Comparison of ENCODE assay signal across 20 mouse cellular contexts in the genomic region with DNA sequence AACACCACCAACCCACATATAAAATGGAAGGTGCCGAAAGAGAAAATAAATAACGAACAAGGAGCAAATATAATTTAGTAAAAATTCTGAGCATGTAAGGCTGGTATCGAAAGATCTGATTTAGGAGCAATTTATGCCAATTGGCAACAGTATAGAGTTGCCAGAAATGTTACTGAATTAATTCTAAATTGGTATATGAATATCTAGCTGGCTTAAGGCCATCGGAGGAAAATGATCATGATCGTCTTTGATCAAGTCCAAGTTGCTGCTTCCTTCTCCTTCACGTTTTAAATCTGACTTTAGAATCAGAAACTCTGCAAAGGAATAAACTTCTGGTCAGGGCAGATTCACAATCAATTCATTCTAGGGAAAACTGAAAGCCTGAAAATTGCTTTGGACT.
A peak's percentile ranks its signal among the peaks of the same experiment; 100 is the strongest.
DNase-seq lines count a peak whose midpoint lies in the region; ATAC-seq and TF ChIP-seq lines count a peak whose summit lies in the region.
"Had no signal": no experiment of that assay in that cellular context is flagged by ENCODE, and none has a peak within 500 bp of the region (broad histone marks: within the 10 kb centered on the region; RNA-seq: fewer than 3 reads in every experiment).

No protein-coding gene starts in this region.

- peaks cover 4% of the 10 kb centered on the region; the same call in 1 of the 2 replicates for H3K36me3 ChIP-seq in forebrain, embryonic 14.5 days (ENCODE audit: control insufficient read depth, insufficient read depth, low read length)
- no peaks in the 10 kb centered on the region for H3K36me3 ChIP-seq in forebrain, embryonic 10.5 days (replicated peaks)
- no peaks in the 10 kb centered on the region for H3K36me3 ChIP-seq in forebrain, embryonic 16.5 days (ENCODE audit: control insufficient read depth, insufficient read depth)
- no peaks in the 10 kb centered on the region for H3K36me3 ChIP-seq in forebrain, embryonic 12.5 days (replicated peaks)
- H3K36me3 ChIP-seq: embryonic facial prominence, embryonic 10.5 days; embryonic facial prominence, embryonic 12.5 days; G1E had no signal

- no peaks in the 10 kb centered on the region for H3K9me3 ChIP-seq in forebrain, embryonic 14.5 days (replicated peaks; ENCODE audit: control insufficient read depth, low read length)
- no peaks in the 10 kb centered on the region for H3K9me3 ChIP-seq in forebrain, embryonic 10.5 days
- H3K9me3 ChIP-seq in forebrain, embryonic 16.5 days (ENCODE audit: control insufficient read depth, low read length), result no peaks in the 10 kb centered on the region
- no peaks in the 10 kb centered on the region for H3K9me3 ChIP-seq in forebrain, embryonic 12.5 days
- H3K9me3 ChIP-seq: embryonic facial prominence, embryonic 10.5 days; embryonic facial prominence, embryonic 12.5 days; G1E had no signal

- H3K4me2 ChIP-seq in forebrain, embryonic 14.5 days (ENCODE audit: low read length), result no peak overlapping the region
- H3K4me2 ChIP-seq in forebrain, embryonic 16.5 days (ENCODE audit: low read length), result no peak overlapping the region
- no peak overlapping the region for H3K4me2 ChIP-seq in forebrain, embryonic 12.5 days
- H3K4me2 ChIP-seq: embryonic facial prominence, embryonic 12.5 days had no signal

- no peak for ATAC-seq in forebrain, embryonic 14.5 days
- ATAC-seq in forebrain, embryonic 16.5 days, result 0 out of 2 replicates have a peak, but pooled peaks have one; percentile 22
- ATAC-seq in forebrain, embryonic 12.5 days (ENCODE audit: low FRiP score), result no peak
- ATAC-seq: activated CD4-positive, CD25-positive, alpha-beta regulatory T cell, adult 4 months; CD4-positive, CD25-positive, alpha-beta regulatory T cell, adult 4 months; Patski had no signal

- DNase-seq in forebrain, embryonic 14.5 days (ENCODE audit: low spot score), result peak; percentile 52
- no peak for DNase-seq in forebrain, embryonic 10.5 days (ENCODE audit: extremely low spot score, low spot score)
- peak; percentile 54 for DNase-seq in brain, embryonic 14.5 days (ENCODE audit: low read depth)
- DNase-seq: adrenal gland, adult 8-10 months; adrenal gland, postnatal 25 days; B cell, adult 2 months; cerebellum, adult 11-12 months; cerebellum, adult 2 months; cerebellum, adult 9-10 months; cerebellum, postnatal 10 days; cerebellum, postnatal 25 days had no signal

- no peak for TF ChIP-seq POLR2A in brain, embryonic 14.5 days (IDR thresholded peaks at IDR 0.05; ENCODE audit: borderline replicate concordance, extremely low read depth, insufficient read depth, insufficient read length, poor library complexity, severe bottlenecking)

- H3K27me3 ChIP-seq in forebrain, embryonic 14.5 days (replicated peaks; ENCODE audit: control insufficient read depth, insufficient read depth, low read length), result no peaks in the 10 kb centered on the region
- H3K27me3 ChIP-seq in forebrain, embryonic 10.5 days (ENCODE audit: poor library complexity, severe bottlenecking), result no peaks in the 10 kb centered on the region
- H3K27me3 ChIP-seq in forebrain, embryonic 16.5 days (replicated peaks; ENCODE audit: control insufficient read depth, insufficient read depth, low read length), result no peaks in the 10 kb centered on the region
- no peaks in the 10 kb centered on the region for H3K27me3 ChIP-seq in forebrain, embryonic 12.5 days
- H3K27me3 ChIP-seq: CH12.LX; embryonic facial prominence, embryonic 12.5 days; Patski had no signal

- no peak overlapping the region for H3K4me3 ChIP-seq in forebrain, embryonic 14.5 days (ENCODE audit: low read depth, low read length)
- H3K4me3 ChIP-seq in forebrain, embryonic 10.5 days, result no peak overlapping the region
- no peak overlapping the region for H3K4me3 ChIP-seq in forebrain, embryonic 16.5 days (replicated peaks; ENCODE audit: low read length)
- no peak overlapping the region for H3K4me3 ChIP-seq in forebrain, embryonic 12.5 days (replicated peaks)
- H3K4me3 ChIP-seq: embryonic facial prominence, embryonic 10.5 days; embryonic facial prominence, embryonic 12.5 days had no signal

- TF ChIP-seq CTCF in brain, embryonic 14.5 days (IDR thresholded peaks at IDR 0.05; ENCODE audit: borderline replicate concordance, extremely low read depth, insufficient read depth, insufficient read length), result no peak

- H3K4me1 ChIP-seq in forebrain, embryonic 14.5 days (ENCODE audit: control insufficient read depth, insufficient read depth, low read length), result no peaks in the 10 kb centered on the region
- H3K4me1 ChIP-seq in forebrain, embryonic 10.5 days, result no peaks in the 10 kb centered on the region
- no peaks in the 10 kb centered on the region for H3K4me1 ChIP-seq in forebrain, embryonic 16.5 days (replicated peaks; ENCODE audit: control insufficient read depth, insufficient read depth, low read length)
- H3K4me1 ChIP-seq in forebrain, embryonic 12.5 days, result no peaks in the 10 kb centered on the region
- H3K4me1 ChIP-seq: embryonic facial prominence, embryonic 10.5 days; embryonic facial prominence, embryonic 12.5 days had no signal

- no peak overlapping the region for H3K27ac ChIP-seq in forebrain, embryonic 14.5 days (ENCODE audit: low read depth, low read length)
- H3K27ac ChIP-seq in forebrain, embryonic 10.5 days, result no peak overlapping the region
- H3K27ac ChIP-seq in forebrain, embryonic 16.5 days (ENCODE audit: low read length), result peak overlapping the region; percentile 10; the same call in 1 of the 2 replicates
- H3K27ac ChIP-seq in forebrain, embryonic 12.5 days, result no peak overlapping the region
- H3K27ac ChIP-seq: embryonic facial prominence, embryonic 10.5 days; embryonic facial prominence, embryonic 12.5 days had no signal

- H3K9ac ChIP-seq in forebrain, embryonic 14.5 days (ENCODE audit: low read length), result no peak overlapping the region
- H3K9ac ChIP-seq in forebrain, embryonic 16.5 days (replicated peaks; ENCODE audit: low read depth, low read length), result no peak overlapping the region
- H3K9ac ChIP-seq in forebrain, embryonic 12.5 days, result no peak overlapping the region
- H3K9ac ChIP-seq: embryonic facial prominence, embryonic 12.5 days had no signal

- WGBS in forebrain, embryonic 14.5 days, result 86% methylated on average over 6 of the region's 6 CpGs
- 92% methylated on average over 6 of the region's 6 CpGs for WGBS in forebrain, embryonic 10.5 days
- WGBS in forebrain, embryonic 16.5 days, result 78% methylated on average over 6 of the region's 6 CpGs
- WGBS in forebrain, embryonic 12.5 days, result 93% methylated on average over 6 of the region's 6 CpGs
